Mouse (Mus musculus): ENCODE measurements at regions not wholly inside any gene's neighbourhood (a gene's known extent, or its start where the extent isn't known, plus 50 kb on each side); places are given as distances from the start of the nearest gene placed in this dataset.

DNA sequence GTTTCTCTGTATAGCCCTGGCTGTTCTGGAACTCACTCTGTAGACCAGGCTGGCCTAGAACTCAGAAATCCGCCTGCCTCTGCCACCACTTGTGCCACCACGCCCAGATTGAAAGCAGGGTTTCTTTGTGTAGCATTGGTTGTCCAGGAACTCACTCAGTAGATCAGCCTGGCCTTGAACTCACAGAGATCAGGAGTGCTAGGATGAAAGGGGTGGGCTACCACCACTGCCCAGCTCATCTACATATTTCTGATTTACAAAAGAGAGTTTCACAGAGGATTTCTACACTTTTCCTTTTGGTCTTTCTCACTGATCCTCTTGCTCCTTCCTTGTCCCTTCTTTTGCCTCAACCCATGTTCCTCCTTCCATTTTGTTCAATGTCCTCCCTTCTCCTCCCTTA, 53.1 kb upstream of the Lbx1 start:
- Histone ChIP-seq H3K4me1 (replicated peaks) (0 out of 2 replicates have a peak, but pooled peaks cover 2% of the 10 kb centered on the region), H3K9me3 (replicated peaks) (no peaks in the 10 kb centered on the region), H3K9ac (no peak overlapping the region), H3K27me3 (peaks cover 24% of the 10 kb centered on the region), H3K36me3 (replicated peaks) (no peaks in the 10 kb centered on the region), H3K4me3 (replicated peaks) (no peak overlapping the region), H3K27ac (replicated peaks) (no peak overlapping the region), H3K4me2 (no peak overlapping the region)
- no peak for ATAC-seq (ENCODE audit: insufficient read depth)
- 54% methylated on average over 2 of the region's 2 CpGs for WGBS (ENCODE audit: insufficient replicate concordance)

DNA sequence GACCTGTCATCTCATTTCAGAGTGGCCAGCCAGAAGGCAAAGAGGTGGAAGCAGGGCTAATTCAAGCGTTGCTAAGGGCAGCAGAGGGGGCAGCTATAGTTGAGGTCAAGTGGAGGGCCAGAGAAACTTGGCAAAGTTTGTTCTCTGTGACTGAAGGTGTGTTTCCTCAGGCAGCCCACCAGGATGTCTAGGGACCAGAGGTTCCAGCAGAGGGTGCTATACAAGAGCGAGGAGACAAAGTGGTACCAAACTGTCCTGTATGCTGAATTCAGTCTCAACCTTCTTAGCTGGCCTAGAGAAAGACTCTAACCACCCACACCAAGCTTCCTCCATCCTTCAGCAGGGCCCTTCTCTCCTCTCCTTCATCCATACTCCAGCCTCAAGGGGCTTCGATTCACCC, 62.2 kb upstream of the Lbx1 start:
- Histone ChIP-seq H3K27me3 (peaks cover 96% of the 10 kb centered on the region), H3K9ac (no peak overlapping the region), H3K4me1 (replicated peaks) (peaks cover 13% of the 10 kb centered on the region; the same call in 1 of the 2 replicates), H3K4me2 (no peak overlapping the region), H3K9me3 (replicated peaks) (no peaks in the 10 kb centered on the region), H3K36me3 (replicated peaks) (no peaks in the 10 kb centered on the region), H3K27ac (replicated peaks) (no peak overlapping the region), H3K4me3 (replicated peaks) (no peak overlapping the region)
- 24% methylated on average over 3 of the region's 3 CpGs for WGBS (ENCODE audit: insufficient replicate concordance)
- ATAC-seq (ENCODE audit: insufficient read depth) = no peak

DNA sequence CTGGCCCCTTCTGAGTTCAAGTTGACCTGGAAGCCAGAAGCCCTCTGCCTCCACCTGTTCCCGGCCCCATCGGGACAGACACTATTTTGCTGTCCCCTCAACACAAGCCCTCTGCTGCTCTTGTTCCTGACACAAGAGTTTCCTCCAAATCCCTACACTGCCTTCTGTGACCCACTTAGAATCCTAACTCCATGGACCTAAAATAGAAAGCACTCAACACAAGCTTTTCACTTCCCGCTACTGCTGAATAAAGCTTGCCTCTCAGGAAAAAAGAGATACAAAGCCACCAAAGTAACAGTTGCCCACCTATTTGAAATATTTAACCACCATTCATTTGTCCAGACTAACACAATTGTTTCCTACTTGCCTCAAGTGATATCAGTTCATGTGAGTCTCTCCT, 63.7 kb upstream of the Lbx1 start:
- no peaks in the 10 kb centered on the region for H3K36me3 ChIP-seq (replicated peaks)
- H3K9me3 ChIP-seq (replicated peaks) = no peaks in the 10 kb centered on the region
- peaks cover 10% of the 10 kb centered on the region; the same call in 1 of the 2 replicates for H3K4me1 ChIP-seq (replicated peaks)
- no peak overlapping the region for H3K27ac ChIP-seq (replicated peaks)
- no peak overlapping the region for H3K9ac ChIP-seq
- H3K4me3 ChIP-seq (replicated peaks) = no peak overlapping the region
- peaks cover 98% of the 10 kb centered on the region for H3K27me3 ChIP-seq
- H3K4me2 ChIP-seq = no peak overlapping the region
- 62% methylated on average over 3 of the region's 3 CpGs for WGBS (ENCODE audit: insufficient replicate concordance)
- no peak for ATAC-seq (ENCODE audit: insufficient read depth)

DNA sequence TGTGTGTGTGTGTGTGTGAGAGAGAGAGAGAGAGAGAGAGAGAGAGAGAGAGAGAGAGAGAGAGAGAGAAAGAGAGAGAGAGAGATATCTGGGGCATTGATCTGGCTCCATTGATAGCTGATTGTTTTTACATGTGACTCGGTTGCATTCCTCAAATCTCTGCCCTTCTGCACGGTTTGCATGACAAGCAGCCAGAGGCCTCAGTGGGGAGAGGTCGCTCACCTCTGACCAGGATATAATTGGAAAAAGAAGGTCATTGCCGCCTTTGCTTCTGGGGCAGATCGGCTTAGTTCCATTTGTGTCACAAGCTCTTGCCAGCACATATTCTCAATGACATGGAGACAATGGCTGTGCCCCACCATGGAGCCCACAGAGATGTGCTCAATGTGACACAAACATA, 63.8 kb upstream of the Btrc start:
- WGBS (ENCODE audit: insufficient replicate concordance) = 35% methylated on average over 5 of the region's 5 CpGs
- Histone ChIP-seq H3K4me2 (no peak overlapping the region), H3K4me3 (replicated peaks) (no peak overlapping the region), H3K36me3 (replicated peaks) (no peaks in the 10 kb centered on the region), H3K27ac (replicated peaks) (no peak overlapping the region), H3K27me3 (peaks cover 99% of the 10 kb centered on the region), H3K4me1 (replicated peaks) (peaks cover 10% of the 10 kb centered on the region; the same call in 1 of the 2 replicates), H3K9me3 (replicated peaks) (no peaks in the 10 kb centered on the region), H3K9ac (no peak overlapping the region)
- no peak for ATAC-seq (ENCODE audit: insufficient read depth)

DNA sequence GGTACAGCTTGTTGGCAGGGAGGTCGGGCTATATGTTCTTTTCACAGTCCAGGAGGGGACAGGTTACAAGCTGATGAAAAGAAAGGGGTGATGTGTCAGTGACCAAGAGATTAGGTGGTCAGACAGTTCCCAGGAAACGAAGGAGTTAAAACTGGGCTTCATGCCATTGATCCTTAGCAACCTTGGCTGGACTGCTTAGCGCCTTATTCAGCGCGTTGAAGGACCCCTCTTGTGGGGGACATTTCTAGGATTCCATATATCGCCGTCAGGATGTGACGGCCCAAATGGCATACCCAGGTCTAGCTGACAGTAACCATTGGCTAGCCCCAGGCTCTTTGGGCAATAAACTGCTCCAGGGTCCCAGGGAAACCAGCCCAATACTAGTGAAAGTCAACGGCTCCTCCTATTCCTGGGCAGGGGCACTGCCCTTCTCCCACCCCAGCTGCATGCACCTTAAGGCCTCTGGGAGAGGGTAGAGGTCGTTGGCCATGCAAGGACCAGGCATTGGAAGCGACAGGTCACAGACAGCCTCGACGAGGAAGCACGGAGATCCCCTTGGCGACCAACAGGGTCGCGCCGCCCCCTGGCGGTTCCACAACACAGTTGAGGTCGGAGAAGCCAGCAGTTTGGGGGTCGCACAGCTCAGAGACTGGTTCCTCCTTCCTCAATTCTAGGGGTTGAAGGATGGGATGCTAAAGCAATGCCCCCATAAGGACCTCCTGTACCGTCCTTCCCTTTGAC, 62.7 kb upstream of the Btrc start:
- ATAC-seq (ENCODE audit: insufficient read depth) = no peak
- Histone ChIP-seq H3K4me3 (replicated peaks) (peak overlapping the region; percentile 51), H3K9ac (no peak overlapping the region)

DNA sequence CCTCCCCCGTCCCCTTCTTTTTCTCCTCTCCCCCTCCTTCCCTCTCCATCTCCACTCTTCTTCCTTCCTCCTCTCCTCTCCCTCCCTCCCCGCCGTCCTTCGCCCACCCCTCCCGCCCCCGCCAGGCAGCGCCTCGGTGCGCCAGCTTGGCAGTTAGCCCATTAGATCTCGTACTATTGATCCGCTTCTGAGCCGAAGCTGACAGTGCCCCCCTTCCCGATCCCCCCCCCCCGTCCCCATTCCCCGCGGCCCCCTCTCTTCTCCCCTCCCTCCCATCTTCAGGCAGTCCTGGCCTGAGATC, 62.2 kb upstream of the Btrc start:
- no peak overlapping the region for H3K27ac ChIP-seq (replicated peaks)
- no peak overlapping the region for H3K9ac ChIP-seq
- H3K9me3 ChIP-seq (replicated peaks) = no peaks in the 10 kb centered on the region
- no peaks in the 10 kb centered on the region for H3K36me3 ChIP-seq (replicated peaks)
- ATAC-seq (ENCODE audit: insufficient read depth) = no peak
- peaks cover 99% of the 10 kb centered on the region for H3K27me3 ChIP-seq
- H3K4me2 ChIP-seq = peak overlapping the region; percentile 73
- WGBS (ENCODE audit: insufficient replicate concordance) = 2% methylated on average over 16 of the region's 16 CpGs
- peaks cover 10% of the 10 kb centered on the region; the same call in 1 of the 2 replicates for H3K4me1 ChIP-seq (replicated peaks)
- peak overlapping the region; percentile 51 for H3K4me3 ChIP-seq (replicated peaks)

More for the DNA sequence above, 62.7 kb upstream of the Btrc start:
- H3K9me3 ChIP-seq (replicated peaks) = no peaks in the 10 kb centered on the region
- H3K27ac ChIP-seq (replicated peaks) = no peak overlapping the region
- peaks cover 10% of the 10 kb centered on the region; the same call in 1 of the 2 replicates for H3K4me1 ChIP-seq (replicated peaks)
- peaks cover 99% of the 10 kb centered on the region for H3K27me3 ChIP-seq
- H3K4me2 ChIP-seq = peak overlapping the region; percentile 73
- H3K36me3 ChIP-seq (replicated peaks) = no peaks in the 10 kb centered on the region
- 5% methylated on average over 22 of the region's 22 CpGs for WGBS (ENCODE audit: insufficient replicate concordance)

DNA sequence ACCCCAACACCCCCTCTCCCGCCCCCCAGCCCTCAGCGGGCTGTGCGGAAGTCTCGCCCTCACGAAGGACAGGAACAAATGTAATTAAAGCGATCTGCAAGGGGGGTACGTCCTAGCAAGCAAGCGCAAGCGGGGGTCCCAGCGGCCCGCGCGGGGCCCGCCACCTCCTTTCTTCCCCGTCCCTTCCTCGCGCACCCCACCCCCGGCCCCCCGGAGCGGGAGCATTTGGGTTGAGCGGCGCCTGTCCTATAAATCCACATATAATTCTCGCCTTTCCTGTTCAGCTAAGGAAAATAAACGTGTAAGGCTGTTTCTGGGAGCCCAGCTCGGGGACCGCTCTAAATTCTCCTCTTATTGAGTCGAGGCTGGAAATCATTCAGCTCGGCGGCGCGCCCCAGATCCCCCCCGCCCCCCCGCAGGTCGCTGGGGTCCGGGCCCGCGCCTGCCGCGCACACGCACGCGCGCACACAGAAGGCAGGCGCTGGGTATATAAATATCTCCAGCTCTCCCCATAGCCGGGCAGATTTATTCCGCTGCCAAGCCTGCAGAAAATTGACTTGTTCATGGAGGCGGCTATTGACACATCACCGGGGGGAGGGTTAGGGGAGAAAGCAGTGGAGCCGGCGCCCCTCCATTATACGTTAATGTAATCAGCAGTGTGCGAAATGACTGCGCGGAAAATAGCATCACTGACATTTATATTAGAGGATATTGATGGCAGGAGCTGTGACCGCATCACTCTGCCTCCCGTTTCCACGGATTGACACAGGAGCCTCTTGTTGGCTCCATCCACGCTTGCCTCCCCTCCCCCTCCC, 61.6 kb upstream of the Btrc start:
- ATAC-seq (ENCODE audit: insufficient read depth) = no peak

DNA sequence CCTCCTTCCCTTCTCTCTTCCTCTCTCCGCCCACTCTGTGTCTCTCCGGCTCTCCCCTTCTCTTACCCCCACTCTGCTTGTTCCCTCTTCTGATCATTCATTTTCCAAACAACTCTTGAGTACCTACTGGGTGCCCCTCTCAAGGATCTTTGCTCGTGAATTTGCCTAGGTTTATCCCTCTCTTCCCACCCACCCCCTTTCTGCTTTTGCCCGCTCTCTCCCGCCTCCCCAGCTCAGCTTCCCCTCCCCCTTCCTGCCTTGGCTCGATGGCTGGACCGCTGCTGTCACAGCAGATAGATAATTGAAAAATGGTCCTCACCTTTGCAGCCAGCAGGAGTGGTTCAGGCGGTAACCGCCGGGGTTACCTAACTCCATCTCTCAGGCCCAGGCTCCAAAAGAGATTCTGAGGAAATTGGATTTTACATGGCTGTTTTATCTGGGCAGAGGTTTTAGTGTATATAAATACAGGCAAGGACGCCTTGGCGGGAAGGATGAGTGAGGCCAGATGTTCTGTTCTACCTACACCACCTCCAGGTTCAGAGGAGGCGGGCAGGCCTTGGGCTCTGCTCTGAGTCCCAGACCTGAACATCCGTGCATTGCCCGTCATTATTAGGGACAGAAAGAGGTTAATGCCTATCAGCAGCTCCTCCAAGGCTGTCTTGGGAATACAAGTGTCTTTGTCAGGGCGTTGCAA, 60.8 kb upstream of the Btrc start:
- H3K27me3 ChIP-seq = peaks cover 99% of the 10 kb centered on the region
- WGBS (ENCODE audit: insufficient replicate concordance) = 11% methylated on average over 16 of the region's 16 CpGs
- no peak for ATAC-seq (ENCODE audit: insufficient read depth)

More for the DNA sequence above, 61.6 kb upstream of the Btrc start:
- H3K9me3 ChIP-seq (replicated peaks) = no peaks in the 10 kb centered on the region
- no peak overlapping the region for H3K9ac ChIP-seq
- peak overlapping the region; percentile 73 for H3K4me2 ChIP-seq
- peaks cover 10% of the 10 kb centered on the region; the same call in 1 of the 2 replicates for H3K4me1 ChIP-seq (replicated peaks)
- peak overlapping the region; percentile 51 for H3K4me3 ChIP-seq (replicated peaks)
- H3K27me3 ChIP-seq = peaks cover 99% of the 10 kb centered on the region
- 1% methylated on average over 58 of the region's 58 CpGs for WGBS (ENCODE audit: insufficient replicate concordance)
- no peaks in the 10 kb centered on the region for H3K36me3 ChIP-seq (replicated peaks)
- H3K27ac ChIP-seq (replicated peaks) = no peak overlapping the region

DNA sequence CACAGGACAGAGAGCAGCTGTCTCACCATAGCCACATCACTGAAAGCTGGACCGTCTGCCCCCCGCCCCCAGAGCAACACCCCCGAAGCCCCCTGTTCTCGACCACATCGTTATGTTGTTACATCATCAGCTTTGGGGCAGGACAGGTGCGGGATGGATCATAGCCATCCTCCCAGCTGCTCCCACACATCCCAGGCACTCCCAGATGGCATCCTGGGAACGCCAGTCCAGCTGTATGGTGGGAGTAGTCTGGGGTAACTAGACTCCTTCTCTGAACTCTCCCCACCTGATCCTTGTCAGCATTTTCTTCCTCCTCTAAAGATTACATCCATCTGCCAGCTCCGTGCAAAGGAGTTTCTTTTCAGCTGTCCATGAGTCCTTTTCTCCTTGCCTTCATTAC, 59.0 kb upstream of the Btrc start:
- Histone ChIP-seq H3K27ac (replicated peaks) (no peak overlapping the region), H3K27me3 (peaks cover 89% of the 10 kb centered on the region), H3K4me1 (replicated peaks) (peaks cover 10% of the 10 kb centered on the region; the same call in 1 of the 2 replicates), H3K9ac (no peak overlapping the region), H3K4me3 (replicated peaks) (no peak overlapping the region), H3K4me2 (no peak overlapping the region), H3K9me3 (replicated peaks) (no peaks in the 10 kb centered on the region), H3K36me3 (replicated peaks) (no peaks in the 10 kb centered on the region)
- 20% methylated on average over 8 of the region's 8 CpGs for WGBS (ENCODE audit: insufficient replicate concordance)
- ATAC-seq (ENCODE audit: insufficient read depth) = no peak

More for the DNA sequence above, 60.8 kb upstream of the Btrc start:
- Histone ChIP-seq H3K4me1 (replicated peaks) (peaks cover 10% of the 10 kb centered on the region; the same call in 1 of the 2 replicates), H3K9me3 (replicated peaks) (no peaks in the 10 kb centered on the region), H3K4me3 (replicated peaks) (peak overlapping the region; percentile 51), H3K36me3 (replicated peaks) (no peaks in the 10 kb centered on the region), H3K9ac (no peak overlapping the region), H3K27ac (replicated peaks) (no peak overlapping the region), H3K4me2 (peak overlapping the region; percentile 73)

DNA sequence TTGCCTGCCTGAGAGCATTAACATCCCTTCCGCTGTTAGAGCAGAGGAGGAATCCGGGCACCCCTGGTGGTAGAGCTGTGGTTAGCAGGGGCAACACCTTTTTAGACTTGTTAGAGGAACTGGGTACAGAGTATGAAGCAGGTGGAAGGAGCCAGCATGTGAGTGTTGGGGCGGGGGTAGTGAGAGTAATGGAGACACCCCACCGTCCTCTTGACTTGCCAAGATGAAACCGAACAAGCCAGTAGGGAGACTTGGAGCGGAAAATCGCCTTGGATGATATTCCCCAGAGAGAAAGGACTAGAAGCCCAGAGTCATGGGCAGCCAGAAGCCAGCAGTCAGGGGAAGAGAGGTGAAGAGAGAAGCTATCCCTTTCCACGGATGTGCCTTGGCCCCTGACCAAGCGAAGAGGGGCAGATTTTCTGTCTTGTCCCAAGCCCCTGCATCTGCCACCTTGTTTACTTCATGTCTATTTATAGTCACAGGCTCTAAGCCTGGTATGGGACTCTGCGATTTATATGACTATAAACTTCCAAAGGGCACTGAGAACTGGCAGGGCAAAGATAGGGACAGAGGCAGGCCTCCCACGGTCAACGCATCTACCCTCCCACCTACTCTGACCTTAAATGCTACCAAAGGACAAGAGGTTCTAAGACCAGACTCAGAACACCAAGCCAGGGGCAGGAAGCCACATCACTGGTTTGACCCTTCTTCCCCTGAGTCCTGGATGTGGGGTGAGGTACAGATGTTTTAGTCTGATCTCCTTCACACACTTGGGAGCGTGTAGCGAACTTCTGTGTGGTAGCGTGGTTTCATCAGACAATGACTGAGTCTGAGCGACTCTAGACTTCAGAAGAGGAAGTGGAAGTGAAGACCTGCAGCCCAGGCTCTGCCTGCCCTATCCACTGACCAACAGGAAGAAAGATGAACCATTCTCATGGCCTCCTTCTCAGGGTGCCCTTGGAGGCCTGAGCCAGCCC, 55.9 kb upstream of the Btrc start:
- 26% methylated on average over 16 of the region's 16 CpGs for WGBS (ENCODE audit: insufficient replicate concordance)
- peaks cover 75% of the 10 kb centered on the region for H3K27me3 ChIP-seq
- no peak for ATAC-seq (ENCODE audit: insufficient read depth)

More for the DNA sequence above, 55.9 kb upstream of the Btrc start:
- Histone ChIP-seq H3K4me1 (replicated peaks) (peaks cover 9% of the 10 kb centered on the region; the same call in 1 of the 2 replicates), H3K9me3 (replicated peaks) (no peaks in the 10 kb centered on the region), H3K4me2 (no peak overlapping the region), H3K36me3 (replicated peaks) (no peaks in the 10 kb centered on the region), H3K27ac (replicated peaks) (no peak overlapping the region), H3K9ac (no peak overlapping the region), H3K4me3 (replicated peaks) (no peak overlapping the region)
